Mouse (Mus musculus) bone marrow macrophage, adult 2 months (primary cell): ENCODE data around the gene Ninl. TPM values are rescaled to one million over a fixed set of nuclear protein-coding genes. Genes with fewer than 3 reads are reported as not detected.
A peak's percentile ranks its signal among the peaks of the same experiment; 100 is the strongest.

Experiments
- H3K27ac ChIP-seq: 2 replicates; pipeline ENCODE4 v1.5.1; 2012; ENCODE audit warnings: low read depth, low read length; ENCODE audit not compliant: insufficient read depth
- H3K4me1 ChIP-seq: 2 replicates; pipeline ENCODE4 v1.6.1; 2012; ENCODE audit warnings: low read length; ENCODE audit not compliant: control insufficient read depth, insufficient read depth
- H3K4me3 ChIP-seq: 2 replicates; pipeline ENCODE4 v1.5.1; 2012; ENCODE audit warnings: mild to moderate bottlenecking, low read length, moderate library complexity; ENCODE audit not compliant: insufficient read depth
- CTCF ChIP-seq: IDR thresholded peaks from 2 replicates; pipeline ENCODE4 v1.5.1; 2012; ENCODE audit warnings: low read depth, mild to moderate bottlenecking, low read length, moderate library complexity
- POLR2A ChIP-seq: IDR thresholded peaks from 2 replicates; pipeline ENCODE4 v1.6.1; 2012; ENCODE audit warnings: mild to moderate bottlenecking, low read depth, low read length, borderline replicate concordance
- polyA plus RNA-seq: library from polyadenylated mRNA; stranded (reverse); fragments of >200 nt; gene quantifications from 2 replicates; pipeline ENCODE4 v1.2.4, GENCODE M21; 2012; ENCODE audit not compliant: missing spikeins, insufficient read depth, insufficient read length

Ninl gene
- polyA plus RNA-seq, 1 experiment: 1.9 TPM

GRCm38 (mm10) chr2:151015316-151015715 is 23.9 kb downstream of the Ninl start:
- Histone ChIP-seq H3K4me3 (no peak overlapping the region), H3K4me1 (no peaks in the 10 kb centered on the region; the same call in 1 of the 2 replicates), H3K27ac (no peak overlapping the region)
- TF ChIP-seq POLR2A (no peak), CTCF (no peak)

- Histone ChIP-seq H3K27ac (no peak overlapping the region), H3K4me3 (no peak overlapping the region), H3K4me1 (peaks cover 7% of the 10 kb centered on the region; the same call in 1 of the 2 replicates)
- no peak for TF ChIP-seq POLR2A
- TF ChIP-seq CTCF: no peak
Measured at GRCm38 (mm10) chr2:151011273-151011672, 27.9 kb downstream of the Ninl start.

GRCm38 (mm10) chr2:151009515-151010085 is 29.6 kb downstream of the Ninl start:
- no peak for TF ChIP-seq CTCF
- TF ChIP-seq POLR2A: no peak
- no peak overlapping the region for H3K27ac ChIP-seq
- H3K4me3 ChIP-seq: no peak overlapping the region
- peaks cover 10% of the 10 kb centered on the region; the same call in 1 of the 2 replicates for H3K4me1 ChIP-seq

GRCm38 (mm10) chr2:151008939-151009509 is 30.2 kb downstream of the Ninl start:
- TF ChIP-seq POLR2A (no peak), CTCF (no peak)
- Histone ChIP-seq H3K4me1 (peaks cover 10% of the 10 kb centered on the region; the same call in 1 of the 2 replicates), H3K27ac (no peak overlapping the region), H3K4me3 (peak overlapping the region; percentile 68)

GRCm38 (mm10) chr2:151008517-151008932 is 30.7 kb downstream of the Ninl start:
- H3K4me3 ChIP-seq: peak overlapping the region; percentile 68
- H3K4me1 ChIP-seq: peaks cover 10% of the 10 kb centered on the region; the same call in 1 of the 2 replicates
- TF ChIP-seq CTCF (no peak), POLR2A (no peak)
- no peak overlapping the region for H3K27ac ChIP-seq

GRCm38 (mm10) chr2:151008006-151008405 is 31.2 kb downstream of the Ninl start:
- peaks cover 10% of the 10 kb centered on the region; the same call in 1 of the 2 replicates for H3K4me1 ChIP-seq
- no peak for TF ChIP-seq CTCF
- TF ChIP-seq POLR2A: no peak
- H3K4me3 ChIP-seq: peak overlapping the region; percentile 68
- H3K27ac ChIP-seq: no peak overlapping the region

GRCm38 (mm10) chr2:151006281-151006945 is 32.8 kb downstream of the Ninl start:
- H3K4me1 ChIP-seq: peaks cover 19% of the 10 kb centered on the region
- H3K27ac ChIP-seq: no peak overlapping the region
- no peak for TF ChIP-seq CTCF
- TF ChIP-seq POLR2A: no peak
- H3K4me3 ChIP-seq: no peak overlapping the region

GRCm38 (mm10) chr2:151004390-151004789 is 34.8 kb downstream of the Ninl start:
- Histone ChIP-seq H3K4me1 (peaks cover 24% of the 10 kb centered on the region), H3K27ac (no peak overlapping the region), H3K4me3 (no peak overlapping the region)
- no peak for TF ChIP-seq CTCF
- TF ChIP-seq POLR2A: no peak

- TF ChIP-seq POLR2A (no peak), CTCF (no peak)
- Histone ChIP-seq H3K4me3 (no peak overlapping the region), H3K27ac (no peak overlapping the region), H3K4me1 (peaks cover 24% of the 10 kb centered on the region)
Measured at GRCm38 (mm10) chr2:151003796-151004195, 35.4 kb downstream of the Ninl start.
